26 mouse cellular contexts compared by ENCODE assay signal in genomic region chr11:5797928-5798327, GRCm38 (mm10). TPM values are rescaled to one million over a fixed set of nuclear protein-coding genes. Genes with fewer than 3 reads are reported as not detected.
DNase-seq lines count a peak whose midpoint lies in the region; ATAC-seq and TF ChIP-seq lines count a peak whose summit lies in the region.
"Had no signal": no experiment of that assay in that cellular context is flagged by ENCODE, and none has a peak within 500 bp of the region (broad histone marks: within the 10 kb centered on the region; RNA-seq: fewer than 3 reads in every experiment).

No protein-coding gene starts in this region.

- H3K9me3 ChIP-seq in kidney, embryonic 15.5 days (replicated peaks) = no peaks in the 10 kb centered on the region
- H3K9me3 ChIP-seq in E14TG2a.4 (ENCODE audit: low read length) (no peaks in the 10 kb centered on the region), ES-Bruce4 (replicated peaks; ENCODE audit: control insufficient read depth, insufficient read depth, low read length, poor library complexity, severe bottlenecking) (no peaks in the 10 kb centered on the region)
- H3K9me3 ChIP-seq: forebrain, embryonic 10.5 days; heart, embryonic 10.5 days; heart, embryonic 13.5 days; hindbrain, embryonic 12.5 days; hindbrain, embryonic 15.5 days; intestine, embryonic 15.5 days had no signal

- 76% methylated on average over 5 of the region's 5 CpGs for WGBS in kidney, embryonic 15.5 days

- no peak overlapping the region for H3K4me3 ChIP-seq in kidney, embryonic 15.5 days (replicated peaks)
- peak overlapping the region; percentile 58 for H3K4me3 ChIP-seq in E14TG2a.4 (replicated peaks; ENCODE audit: low read length)
- no peak overlapping the region for H3K4me3 ChIP-seq in ES-Bruce4 (ENCODE audit: low read depth, low read length)
- H3K4me3 ChIP-seq: forebrain, embryonic 10.5 days; heart, adult 2 months; heart, embryonic 10.5 days; heart, embryonic 13.5 days; hindbrain, embryonic 12.5 days; hindbrain, embryonic 15.5 days; intestine, embryonic 15.5 days had no signal

- peak; percentile 68 for DNase-seq in heart, adult 11 months
- no peak for DNase-seq in heart, postnatal 4 days
- peak; percentile 40 for DNase-seq in kidney, postnatal 10 days
- no peak for DNase-seq in embryo, embryonic 10 days (ENCODE audit: low spot score)
- DNase-seq in adrenal gland, postnatal 14 days = no peak
- DNase-seq: adrenal gland, adult 2 months; adrenal gland, postnatal 25 days; cerebellum, adult 11-12 months; cerebellum, adult 8-10 months; cerebellum, postnatal 10 days; cerebellum, postnatal 36 days; gastrocnemius, postnatal 25 days; heart, adult 2 months; heart, postnatal 14 days had no signal

- H3K9ac ChIP-seq in kidney, embryonic 15.5 days = no peak overlapping the region
- peak overlapping the region; percentile 28; the same call in 1 of the 2 replicates for H3K9ac ChIP-seq in ES-Bruce4 (ENCODE audit: low read depth, poor library complexity, severe bottlenecking)
- H3K9ac ChIP-seq: heart, embryonic 13.5 days; hindbrain, embryonic 12.5 days; hindbrain, embryonic 15.5 days; intestine, embryonic 15.5 days had no signal

- no peak overlapping the region for H3K4me2 ChIP-seq in kidney, embryonic 15.5 days
- H3K4me2 ChIP-seq: heart, embryonic 13.5 days; hindbrain, embryonic 12.5 days; hindbrain, embryonic 15.5 days; intestine, embryonic 15.5 days had no signal

- no peak overlapping the region for H3K27ac ChIP-seq in kidney, embryonic 15.5 days
- peak overlapping the region; percentile 36; the same call in 1 of the 2 replicates for H3K27ac ChIP-seq in ES-Bruce4 (ENCODE audit: insufficient read depth, low read length)
- H3K27ac ChIP-seq: forebrain, embryonic 10.5 days; heart, adult 2 months; heart, embryonic 10.5 days; heart, embryonic 13.5 days; hindbrain, embryonic 12.5 days; hindbrain, embryonic 15.5 days; intestine, embryonic 15.5 days had no signal

- TF ChIP-seq CTCF in E14TG2a.4 (conservative IDR thresholded peaks at IDR 0.05; ENCODE audit: low read length) (no peak), ES-Bruce4 (IDR thresholded peaks at IDR 0.05; ENCODE audit: low read depth, low read length) (no peak)

- ATAC-seq in kidney, embryonic 15.5 days (replicated peaks; ENCODE audit: low FRiP score) = no peak
- ATAC-seq: CD4-positive, CD25-positive, alpha-beta regulatory T cell, adult 4 months; forebrain, embryonic 14.5 days; intestine, embryonic 15.5 days had no signal

- H3K4me1 ChIP-seq in kidney, embryonic 15.5 days = peaks cover 8% of the 10 kb centered on the region; the same call in 1 of the 2 replicates
- H3K4me1 ChIP-seq in E14TG2a.4 (replicated peaks; ENCODE audit: low read depth, low read length) = peaks cover 88% of the 10 kb centered on the region
- H3K4me1 ChIP-seq in ES-Bruce4 (ENCODE audit: control insufficient read depth, insufficient read depth, low read length) = peaks cover 10% of the 10 kb centered on the region
- H3K4me1 ChIP-seq: hindbrain, embryonic 15.5 days had no signal

- peaks cover 84% of the 10 kb centered on the region for H3K36me3 ChIP-seq in kidney, embryonic 15.5 days
- H3K36me3 ChIP-seq in E14TG2a.4 (ENCODE audit: insufficient read depth, low read length) (peaks cover 90% of the 10 kb centered on the region), ES-Bruce4 (ENCODE audit: control insufficient read depth, insufficient read depth, low read length, poor library complexity, severe bottlenecking) (peaks cover 17% of the 10 kb centered on the region)

- TF ChIP-seq POLR2A in ES-Bruce4 (IDR thresholded peaks at IDR 0.05; ENCODE audit: insufficient read depth, low read length) = no peak

- H3K27me3 ChIP-seq in kidney, embryonic 15.5 days = no peaks in the 10 kb centered on the region
- H3K27me3 ChIP-seq in E14TG2a.4 (ENCODE audit: insufficient read depth, low read length) (no peaks in the 10 kb centered on the region), ES-Bruce4 (ENCODE audit: control insufficient read depth, insufficient read depth, low read length, poor library complexity, severe bottlenecking) (no peaks in the 10 kb centered on the region)
- H3K27me3 ChIP-seq: heart, embryonic 13.5 days; hindbrain, embryonic 12.5 days; hindbrain, embryonic 15.5 days; intestine, embryonic 15.5 days had no signal

- no peak for TF ChIP-seq EP300 in ES-Bruce4 (IDR thresholded peaks at IDR 0.05; ENCODE audit: insufficient read depth, low read depth, low read length)

RNA-seq across cellular contexts. Expression of gene Pgam2, which starts 5.6 kb away (rescaled TPM):
- 100 to 1,000 TPM; 715 to 738 TPM for total RNA-seq in heart, postnatal 4 days (2021)
- polyA plus RNA-seq in kidney, embryonic 15.5 days (2015; fragmentation: Nextera tagmentation; extraction: Ambion mirVana) = 22.7 and 37.9 TPM in 2 replicates
- polyA plus RNA-seq in ES-Bruce4 (2011; ENCODE audit: insufficient read depth, insufficient read length, low read depth, missing spikeins) = 1.6 and 2.2 TPM in 2 replicates
- not detected in 2 replicates for total RNA-seq in adrenal gland, postnatal 14 days (2021)
- total RNA-seq: adrenal gland, adult 2 months; adrenal gland, postnatal 25 days; hematopoietic stem cell, adult 5-6 weeks had no signal
- polyA plus RNA-seq: adrenal gland, adult 2 months had no signal

RNA-seq across cellular contexts. Expression of gene Dbnl, which starts 9.6 kb away (rescaled TPM):
- 10 to 100 TPM; 44.7 to 46.1 TPM for total RNA-seq in heart, postnatal 4 days (2021)
- polyA plus RNA-seq in kidney, embryonic 15.5 days (2015; fragmentation: Nextera tagmentation; extraction: Ambion mirVana) = 112 and 116 TPM in 2 replicates
- polyA plus RNA-seq in ES-Bruce4 (2011; ENCODE audit: insufficient read depth, insufficient read length, low read depth, missing spikeins) = 27.4 and 33.4 TPM in 2 replicates
- 51.7 and 62.9 TPM in 2 replicates for total RNA-seq in adrenal gland, postnatal 14 days (2021)

RNA-seq across cellular contexts. Expression of gene Urgcp, which starts 35.8 kb away (rescaled TPM):
- 10 to 100 TPM; 60.5 TPM for total RNA-seq in heart, postnatal 4 days (2021)
- polyA plus RNA-seq in kidney, embryonic 15.5 days (2015; fragmentation: Nextera tagmentation; extraction: Ambion mirVana) = 22.3 and 23.3 TPM in 2 replicates
- polyA plus RNA-seq in ES-Bruce4 (2011; ENCODE audit: insufficient read depth, insufficient read length, low read depth, missing spikeins) = 10.6 and 11.7 TPM in 2 replicates
- 56.0 and 56.9 TPM in 2 replicates for total RNA-seq in adrenal gland, postnatal 14 days (2021)

RNA-seq across cellular contexts. Expression of gene Polm, which starts 39.9 kb away (rescaled TPM):
- total RNA-seq in heart, postnatal 4 days (2021) = 1 to 10 TPM; 5.6 to 6.5 TPM
- polyA plus RNA-seq in kidney, embryonic 15.5 days (2015; fragmentation: Nextera tagmentation; extraction: Ambion mirVana) = 9.2 and 9.9 TPM in 2 replicates
- polyA plus RNA-seq in ES-Bruce4 (2011; ENCODE audit: insufficient read depth, insufficient read length, low read depth, missing spikeins) = 9.3 and 9.9 TPM in 2 replicates
- 8.4 and 11.9 TPM in 2 replicates for total RNA-seq in adrenal gland, postnatal 14 days (2021)

Comparison
In these comparisons a context has a peak if more than half of its experiments do, and no peak if none do; other contexts are left out.
1. DNase-seq: peak in heart, adult 11 months (single experiment) and kidney, postnatal 10 days (single experiment); none in heart, postnatal 4 days (single experiment), embryo, embryonic 10 days (single experiment) and adrenal gland, postnatal 14 days (single experiment).
2. RNA of gene Pgam2, which starts 5.6 kb away (total RNA-seq): 715 to 738 TPM in heart, postnatal 4 days; not detected in adrenal gland, postnatal 14 days; every median in the first group is over 100 times any median in the second.